Mouse (Mus musculus) hindbrain, embryonic 16.5 days (tissue): ENCODE data around the gene Ulk4. TPM values are rescaled to one million over a fixed set of nuclear protein-coding genes. Genes with fewer than 3 reads are reported as not detected.

Experiments
- ATAC-seq: fragments of 200-750 bp; cut with Nextera tagmentation; 2 replicates; pipeline ENCODE4 v1.8.0; 2017; ENCODE audit warnings: moderate TSS enrichment, moderate library complexity
- H3K27ac ChIP-seq: fragments of 300-500 bp; sonication (generic); 2 replicates; pipeline ENCODE4 v1.5.1; 2014; ENCODE audit warnings: low read depth, mild to moderate bottlenecking, control low read depth, low read length, moderate library complexity
- H3K27me3 ChIP-seq: fragments of 300-500 bp; sonication (generic); replicated peaks from 2 replicates; pipeline ENCODE4 v1.6.1; 2014; ENCODE audit warnings: low read length; ENCODE audit not compliant: control insufficient read depth, insufficient read depth
- H3K36me3 ChIP-seq: fragments of 300-500 bp; sonication (generic); 2 replicates; pipeline ENCODE4 v1.6.1; 2014; ENCODE audit warnings: mild to moderate bottlenecking, low read length, moderate library complexity, mixed read lengths; ENCODE audit not compliant: control insufficient read depth, insufficient read depth
- H3K4me1 ChIP-seq: fragments of 300-500 bp; sonication (generic); 2 replicates; pipeline ENCODE4 v1.6.1; 2014; ENCODE audit warnings: low read depth, low read length; ENCODE audit not compliant: control insufficient read depth, insufficient read depth
- H3K4me2 ChIP-seq: fragments of 300-500 bp; sonication (generic); 2 replicates; pipeline ENCODE4 v1.6.1; 2014; ENCODE audit warnings: mild to moderate bottlenecking, low read length, control low read depth, moderate library complexity
- H3K4me3 ChIP-seq: fragments of 300-500 bp; sonication (generic); 2 replicates; pipeline ENCODE4 v1.5.1; 2014; ENCODE audit warnings: mild to moderate bottlenecking, low read length, control low read depth, moderate library complexity
- H3K9ac ChIP-seq: fragments of 300-500 bp; sonication (generic); 2 replicates; pipeline ENCODE4 v1.6.1; 2014; ENCODE audit warnings: low read depth, mild to moderate bottlenecking, control low read depth, low read length, moderate library complexity
- H3K9me3 ChIP-seq: fragments of 300-500 bp; sonication (generic); 2 replicates; pipeline ENCODE4 v1.6.1; 2014; ENCODE audit warnings: mild to moderate bottlenecking, low read length, moderate library complexity; ENCODE audit not compliant: control insufficient read depth
- WGBS: fragments of 180-500 bp; shearing (Covaris S2); extraction: QIAGEN DNeasy Blood & Tissue Kit; methylation state at CpG from one replicate; pipeline ENCODE4 v1.1.7; 2014; 5-methylcytosine and 5-hydroxymethylcytosine counted together
- polyA plus RNA-seq: library from polyadenylated mRNA; unstranded; fragments of >200 nt; fragmentation: Nextera tagmentation; extraction: Ambion mirVana; gene quantifications from 2 replicates; pipeline ENCODE4 v1.2.1, GENCODE M21; 2015

The Ulk4 gene
- polyA plus RNA-seq, 1 experiment from 2014 or later: 75.8 TPM

- WGBS: 57% methylated on average over 6 of the region's 6 CpGs
- Histone ChIP-seq H3K4me2 (no peak overlapping the region), H3K4me1 (peaks cover 4% of the 10 kb centered on the region), H3K27ac (no peak overlapping the region; the same call in 1 of the 2 replicates), H3K9ac (no peak overlapping the region), H3K27me3 (no peaks in the 10 kb centered on the region), H3K9me3 (no peaks in the 10 kb centered on the region), H3K36me3 (peaks cover 59% of the 10 kb centered on the region), H3K4me3 (no peak overlapping the region)
- ATAC-seq: no peak
Measured at GRCm38 (mm10) chr9:120958560-120958959, 318.4 kb downstream of the Ulk4 start.

- H3K27me3 ChIP-seq: no peaks in the 10 kb centered on the region
- H3K4me3 ChIP-seq: no peak overlapping the region
- no peak overlapping the region for H3K27ac ChIP-seq
- no peak overlapping the region for H3K9ac ChIP-seq
- H3K4me2 ChIP-seq: no peak overlapping the region
- H3K36me3 ChIP-seq: peaks cover 64% of the 10 kb centered on the region
- peaks cover 3% of the 10 kb centered on the region for H3K4me1 ChIP-seq
- 86% methylated on average over 5 of the region's 5 CpGs for WGBS
- no peak for ATAC-seq
- no peaks in the 10 kb centered on the region for H3K9me3 ChIP-seq
Measured at GRCm38 (mm10) chr9:120958051-120958450, 318.9 kb downstream of the Ulk4 start.

GRCm38 (mm10) chr9:120951947-120952346 is 325.1 kb downstream of the Ulk4 start:
- H3K4me2 ChIP-seq: no peak overlapping the region
- no peak overlapping the region for H3K27ac ChIP-seq
- H3K9me3 ChIP-seq: no peaks in the 10 kb centered on the region
- H3K4me3 ChIP-seq: no peak overlapping the region
- H3K4me1 ChIP-seq: peaks cover 4% of the 10 kb centered on the region; the same call in 1 of the 2 replicates
- H3K9ac ChIP-seq: no peak overlapping the region
- H3K36me3 ChIP-seq: peaks cover 56% of the 10 kb centered on the region
- 90% methylated on average over 3 of the region's 3 CpGs for WGBS
- no peak for ATAC-seq
- no peaks in the 10 kb centered on the region for H3K27me3 ChIP-seq

- Histone ChIP-seq H3K4me3 (no peak overlapping the region), H3K4me1 (peaks cover 10% of the 10 kb centered on the region; the same call in 1 of the 2 replicates), H3K4me2 (no peak overlapping the region), H3K27ac (no peak overlapping the region), H3K36me3 (peaks cover 49% of the 10 kb centered on the region), H3K9me3 (no peaks in the 10 kb centered on the region), H3K27me3 (no peaks in the 10 kb centered on the region), H3K9ac (no peak overlapping the region)
- 84% methylated on average over 12 of the region's 12 CpGs for WGBS
- no peak for ATAC-seq
Measured at GRCm38 (mm10) chr9:120950761-120951160, 326.2 kb downstream of the Ulk4 start.

- H3K4me2 ChIP-seq: no peak overlapping the region
- H3K36me3 ChIP-seq: peaks cover 29% of the 10 kb centered on the region
- no peaks in the 10 kb centered on the region for H3K9me3 ChIP-seq
- no peak overlapping the region for H3K4me3 ChIP-seq
- no peak overlapping the region for H3K27ac ChIP-seq
- ATAC-seq: no peak
- H3K4me1 ChIP-seq: peaks cover 10% of the 10 kb centered on the region; the same call in 1 of the 2 replicates
- no peaks in the 10 kb centered on the region for H3K27me3 ChIP-seq
- no peak overlapping the region for H3K9ac ChIP-seq
- 100% methylated on average over 1 of the region's 1 CpGs for WGBS
Measured at GRCm38 (mm10) chr9:120948832-120949231, 328.2 kb downstream of the Ulk4 start.

- no peak overlapping the region for H3K27ac ChIP-seq
- H3K4me1 ChIP-seq: peaks cover 10% of the 10 kb centered on the region; the same call in 1 of the 2 replicates
- 82% methylated on average over 8 of the region's 8 CpGs for WGBS
- no peak for ATAC-seq
- H3K36me3 ChIP-seq: peaks cover 6% of the 10 kb centered on the region
- H3K27me3 ChIP-seq: no peaks in the 10 kb centered on the region
- H3K9ac ChIP-seq: no peak overlapping the region
- no peak overlapping the region for H3K4me3 ChIP-seq
- no peak overlapping the region for H3K4me2 ChIP-seq
- no peaks in the 10 kb centered on the region for H3K9me3 ChIP-seq
Measured at GRCm38 (mm10) chr9:120946131-120946530, 330.9 kb downstream of the Ulk4 start.

GRCm38 (mm10) chr9:120944211-120944610 is 332.8 kb downstream of the Ulk4 start:
- Histone ChIP-seq H3K4me2 (no peak overlapping the region), H3K27me3 (no peaks in the 10 kb centered on the region), H3K36me3 (no peaks in the 10 kb centered on the region), H3K27ac (no peak overlapping the region), H3K4me1 (peaks cover 10% of the 10 kb centered on the region), H3K9me3 (no peaks in the 10 kb centered on the region), H3K4me3 (no peak overlapping the region), H3K9ac (no peak overlapping the region)
- no peak for ATAC-seq
- 79% methylated on average over 3 of the region's 3 CpGs for WGBS

- ATAC-seq: no peak
- 85% methylated on average over 1 of the region's 1 CpGs for WGBS
- no peak overlapping the region for H3K27ac ChIP-seq
- H3K36me3 ChIP-seq: no peaks in the 10 kb centered on the region
- H3K9me3 ChIP-seq: no peaks in the 10 kb centered on the region
- H3K4me1 ChIP-seq: peaks cover 6% of the 10 kb centered on the region
- no peaks in the 10 kb centered on the region for H3K27me3 ChIP-seq
- H3K4me3 ChIP-seq: no peak overlapping the region
- no peak overlapping the region for H3K4me2 ChIP-seq
- no peak overlapping the region for H3K9ac ChIP-seq
Measured at GRCm38 (mm10) chr9:120943757-120944156, 333.2 kb downstream of the Ulk4 start.

- Histone ChIP-seq H3K4me3 (no peak overlapping the region), H3K4me1 (peaks cover 26% of the 10 kb centered on the region), H3K27me3 (no peaks in the 10 kb centered on the region), H3K27ac (no peak overlapping the region), H3K9ac (no peak overlapping the region), H3K36me3 (no peaks in the 10 kb centered on the region), H3K4me2 (no peak overlapping the region), H3K9me3 (no peaks in the 10 kb centered on the region)
- no peak for ATAC-seq
- 85% methylated on average over 3 of the region's 3 CpGs for WGBS
Measured at GRCm38 (mm10) chr9:120940858-120941257, 336.1 kb downstream of the Ulk4 start.

- H3K27ac ChIP-seq: no peak overlapping the region
- 0 out of 2 replicates have a peak overlapping the region, but pooled peaks have one; percentile 39 for H3K9ac ChIP-seq
- H3K27me3 ChIP-seq: no peaks in the 10 kb centered on the region
- H3K36me3 ChIP-seq: no peaks in the 10 kb centered on the region
- 13% methylated on average over 8 of the region's 8 CpGs for WGBS
- no peaks in the 10 kb centered on the region for H3K9me3 ChIP-seq
- peak overlapping the region; percentile 75 for H3K4me2 ChIP-seq
- peaks cover 37% of the 10 kb centered on the region for H3K4me1 ChIP-seq
- peak overlapping the region; percentile 79 for H3K4me3 ChIP-seq
- ATAC-seq: no peak
Measured at GRCm38 (mm10) chr9:120936351-120936750, 340.6 kb downstream of the Ulk4 start.
